Mouse (Mus musculus) megakaryocyte progenitor cell, adult 5-6 weeks (primary cell): ENCODE measurements around the gene Btbd3. TPM values are rescaled to one million over a fixed set of nuclear protein-coding genes. Genes with fewer than 3 reads are reported as not detected.

Experiments used
- ATAC-seq: replicated peaks from 2 replicates; pipeline ENCODE4 v1.8.0; 2016; ENCODE audit warnings: mild to moderate bottlenecking, moderate TSS enrichment, inconsistent platforms; ENCODE audit not compliant: poor library complexity
- total RNA-seq, 2 experiments: library from RNA; stranded (forward) in 1 of 2; stranded (reverse) in 1 of 2; fragments of 157-497, 149-512 nt in 1 of 2; fragments of 200-1000 nt in 1 of 2; gene quantifications; 2 replicates each; pipeline versions ENCODE4 v1.2.3 to v1.2.4; 2015 to 2017

Gene Btbd3
- total RNA-seq, 2 experiments from 2014 or later: 2.0 to 3.4 TPM

DNA sequence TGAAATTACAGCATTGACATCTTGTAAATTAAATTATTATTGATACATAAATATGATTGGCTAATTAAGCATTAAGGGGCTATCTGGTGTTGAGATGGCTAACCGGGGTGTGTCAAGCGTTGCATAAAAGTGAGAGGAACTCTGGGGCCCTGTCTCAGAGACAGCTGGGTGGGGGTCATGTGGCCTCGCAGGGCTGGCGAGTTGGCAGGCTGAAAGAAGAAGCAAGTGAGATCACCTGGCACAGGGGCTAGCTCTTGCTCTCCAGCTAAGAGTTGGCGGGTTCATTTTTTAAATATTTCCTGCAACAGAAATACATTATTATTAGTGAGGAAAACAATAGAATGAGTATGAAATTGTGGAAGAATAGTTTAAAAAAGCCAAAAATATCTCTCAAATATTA lies 118.2 kb downstream of the Btbd3 start:
- no peak for ATAC-seq

DNA sequence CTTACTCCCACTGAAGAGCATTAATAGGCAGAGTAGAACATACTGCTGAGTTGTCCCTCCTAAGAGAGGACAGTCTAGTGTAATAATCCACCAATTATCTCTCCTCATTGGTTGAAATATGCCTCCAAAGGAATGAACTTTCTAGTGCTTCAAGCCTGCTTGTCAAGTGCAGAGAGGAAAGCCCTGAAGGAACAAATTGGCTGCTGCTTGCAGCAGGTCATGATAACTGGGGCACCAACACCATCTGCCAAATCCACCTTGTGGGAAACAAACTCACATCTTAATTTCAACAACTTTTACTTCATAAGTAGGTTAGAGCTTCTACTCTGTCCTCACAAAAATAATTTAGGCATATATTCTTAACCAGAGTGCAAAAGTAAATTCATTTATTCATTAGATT lies 122.5 kb downstream of the Btbd3 start:
- ATAC-seq: no peak

DNA sequence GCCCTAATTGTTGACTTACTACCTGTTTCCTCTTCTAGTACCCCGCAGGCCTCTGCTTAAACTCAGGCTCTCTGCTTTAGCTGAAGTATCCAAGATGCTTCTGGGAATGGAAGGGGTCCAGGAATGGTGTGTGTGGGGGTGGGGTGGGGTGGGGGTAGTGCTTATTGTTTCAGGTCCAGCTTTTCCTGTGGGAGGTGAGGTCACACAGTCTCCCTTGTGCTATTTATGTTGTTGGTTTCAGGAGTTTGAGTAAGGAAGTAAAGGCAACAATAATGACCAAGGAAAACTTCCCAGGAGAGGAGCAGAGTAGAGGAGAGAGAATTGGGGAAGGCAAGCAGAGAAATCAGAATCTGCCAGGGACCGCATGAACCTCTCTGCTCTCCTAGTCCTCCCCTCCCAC lies 128.4 kb downstream of the Btbd3 start:
- ATAC-seq: no peak

DNA sequence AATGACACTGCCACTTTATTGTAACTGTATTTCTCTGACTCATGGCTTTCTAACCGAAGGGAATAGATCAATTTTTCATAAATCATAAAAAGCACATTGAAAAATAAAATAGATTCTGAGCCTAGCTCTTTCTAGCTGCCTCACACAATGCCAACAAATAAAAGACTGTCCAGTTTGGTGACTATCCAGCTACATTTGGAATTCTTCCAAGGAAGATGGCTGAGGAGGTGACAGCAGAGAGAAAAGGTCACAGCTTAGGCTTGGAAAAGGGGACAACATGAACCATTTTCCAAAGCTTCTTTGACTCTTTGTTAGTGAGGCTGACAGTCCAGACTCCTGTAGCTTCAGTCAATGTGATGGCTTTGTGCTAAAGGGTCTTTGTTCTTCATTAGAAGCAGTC lies 132.2 kb downstream of the Btbd3 start:
- no peak for ATAC-seq

DNA sequence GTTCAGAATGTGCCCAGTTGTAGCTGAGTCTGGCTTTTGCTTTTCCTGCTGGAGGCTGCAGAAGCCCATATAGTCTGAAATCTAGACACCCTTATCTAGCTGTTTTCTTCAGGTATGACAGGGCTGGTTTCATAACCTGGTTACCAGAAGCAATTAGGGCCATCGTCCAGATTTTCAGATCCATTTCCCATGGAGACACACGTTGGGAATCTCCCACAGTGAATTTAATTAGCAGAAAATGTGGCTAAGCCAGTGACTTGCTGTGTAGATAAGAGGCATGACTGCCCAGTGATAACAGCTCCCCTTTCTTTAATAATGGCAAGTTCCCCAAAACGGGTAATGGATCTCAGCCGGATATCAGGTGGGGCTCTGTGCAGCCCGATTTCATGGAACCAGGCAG lies 146.7 kb downstream of the Btbd3 start:
- ATAC-seq: no peak

DNA sequence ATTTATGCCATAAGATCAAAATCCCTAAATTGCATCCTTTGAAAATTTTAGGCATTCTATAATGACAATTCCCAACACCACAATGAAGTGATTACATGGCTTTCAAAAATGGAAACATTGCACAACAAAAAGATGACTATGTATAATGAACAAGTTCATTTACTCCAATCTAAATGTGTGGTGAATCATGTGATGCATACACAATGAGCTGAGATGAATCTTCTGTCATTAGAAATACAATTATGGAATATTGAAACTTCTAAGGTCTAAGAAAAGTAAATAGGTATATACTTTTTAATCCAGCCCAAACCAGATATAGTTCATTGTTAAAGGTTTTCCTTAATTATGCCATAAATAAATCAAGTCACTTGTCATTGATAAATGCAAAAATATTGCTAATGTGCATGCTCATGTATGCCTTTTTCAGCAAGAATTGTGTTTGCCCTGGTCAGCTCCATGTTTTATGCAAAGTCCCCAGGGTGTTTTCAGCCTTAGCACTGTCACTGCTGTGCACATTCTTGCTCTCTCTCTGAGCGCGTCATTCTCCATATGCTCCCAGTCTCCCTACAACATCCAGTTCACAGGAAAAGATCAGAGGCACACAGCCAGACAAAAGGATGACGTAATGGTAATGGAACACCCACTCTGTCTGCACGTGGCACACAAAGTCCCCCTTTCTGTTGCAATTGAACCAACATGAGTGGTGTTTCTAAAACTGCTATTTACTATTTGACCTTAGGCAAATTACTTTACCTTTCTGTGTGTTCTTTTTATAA lies 149.6 kb downstream of the Btbd3 start:
- no peak for ATAC-seq

DNA sequence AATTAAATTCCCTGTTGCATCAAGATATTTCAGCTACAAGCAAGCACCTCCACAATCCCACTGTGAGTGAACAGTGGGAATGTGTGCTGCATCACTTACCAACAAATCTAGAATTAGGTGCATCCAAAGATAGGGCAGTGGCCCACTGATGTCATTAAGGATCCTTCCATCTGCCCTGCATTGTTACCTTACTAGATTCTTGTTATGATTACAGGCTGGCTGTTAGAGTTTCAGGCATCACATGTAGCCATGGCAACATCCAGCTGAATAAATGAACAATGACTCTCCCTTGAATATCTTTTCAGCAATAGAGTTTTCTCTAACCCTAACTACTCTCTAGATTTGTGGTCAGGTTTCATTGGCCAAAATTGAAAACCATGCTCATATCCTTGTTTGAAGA lies 150.3 kb downstream of the Btbd3 start:
- no peak for ATAC-seq

DNA sequence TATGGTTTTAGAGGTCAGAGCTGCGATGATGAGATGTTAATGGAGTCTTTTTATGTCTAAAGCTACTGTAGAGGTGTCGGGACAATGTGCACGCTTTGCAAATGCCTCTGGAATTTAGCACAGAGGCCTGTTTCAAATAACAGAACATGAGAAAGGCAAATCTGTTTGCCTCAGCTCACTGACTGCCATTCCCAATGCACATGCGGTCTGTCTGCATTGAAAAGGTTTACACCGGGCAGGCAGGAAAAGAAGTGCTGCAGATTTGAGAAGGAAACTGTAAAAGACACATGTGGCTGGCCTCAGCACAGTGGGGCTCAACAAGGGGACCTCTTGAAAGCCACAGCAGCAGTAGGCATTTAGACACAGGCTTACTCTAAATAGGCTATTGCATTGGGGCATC lies 156.2 kb downstream of the Btbd3 start:
- no peak for ATAC-seq

DNA sequence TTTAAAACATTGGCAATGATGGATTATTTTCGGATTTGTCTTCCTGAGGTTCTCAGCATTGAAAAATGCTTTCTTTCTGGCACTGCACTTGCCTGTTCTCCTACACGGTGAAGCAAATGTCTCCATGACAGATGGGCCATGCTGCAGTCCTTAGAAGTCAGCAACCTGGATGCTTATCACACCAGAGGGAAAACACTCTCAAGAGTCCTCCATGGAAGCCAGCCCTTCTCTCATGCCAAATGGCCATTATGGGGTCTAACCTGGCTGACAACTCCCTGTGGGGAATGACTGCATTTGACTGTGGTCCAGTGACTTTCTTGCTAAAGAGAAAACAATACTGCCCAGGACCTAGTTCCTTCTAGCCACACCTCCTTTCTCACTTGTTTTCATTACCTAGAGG lies 166.0 kb downstream of the Btbd3 start:
- no peak for ATAC-seq

DNA sequence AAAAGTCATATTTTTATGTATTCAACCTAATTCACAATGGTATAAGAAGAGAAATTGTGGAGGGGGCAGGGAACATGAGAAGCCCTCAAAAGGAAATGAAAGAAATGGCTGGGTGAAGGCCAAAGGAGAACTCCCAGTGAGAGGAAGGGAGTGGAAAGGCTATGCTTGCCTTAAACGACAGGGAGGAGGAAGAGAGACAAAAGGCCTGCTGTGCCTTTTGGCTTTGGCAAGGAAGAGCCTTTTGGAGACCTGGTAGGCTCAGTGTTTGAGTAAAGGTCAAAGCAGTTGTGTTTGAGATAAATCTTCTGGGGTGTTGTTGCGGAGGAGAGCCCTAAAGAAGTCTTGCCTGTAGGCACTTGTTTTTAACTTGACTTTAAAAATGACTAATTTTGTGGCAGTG lies 175.6 kb downstream of the Btbd3 start:
- no peak for ATAC-seq

DNA sequence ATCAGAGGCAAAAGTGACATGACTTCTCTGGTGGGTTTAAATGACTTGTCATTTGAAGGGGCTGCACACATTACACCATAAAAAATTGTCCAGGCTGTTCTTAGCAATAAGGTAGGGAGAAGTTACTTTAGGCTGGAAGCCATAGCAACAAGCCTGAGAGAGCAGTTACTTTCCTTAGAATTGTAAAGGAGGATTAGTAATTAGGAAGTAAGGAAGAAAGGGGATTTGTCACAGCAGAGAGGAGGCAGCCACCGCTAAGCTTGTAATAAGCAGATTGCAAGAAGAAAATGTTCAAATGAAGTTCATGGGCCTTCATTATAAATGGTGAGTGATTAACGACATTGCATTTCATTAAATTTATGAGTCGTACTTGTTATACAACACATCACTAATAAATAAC lies 190.1 kb downstream of the Btbd3 start:
- ATAC-seq: no peak

DNA sequence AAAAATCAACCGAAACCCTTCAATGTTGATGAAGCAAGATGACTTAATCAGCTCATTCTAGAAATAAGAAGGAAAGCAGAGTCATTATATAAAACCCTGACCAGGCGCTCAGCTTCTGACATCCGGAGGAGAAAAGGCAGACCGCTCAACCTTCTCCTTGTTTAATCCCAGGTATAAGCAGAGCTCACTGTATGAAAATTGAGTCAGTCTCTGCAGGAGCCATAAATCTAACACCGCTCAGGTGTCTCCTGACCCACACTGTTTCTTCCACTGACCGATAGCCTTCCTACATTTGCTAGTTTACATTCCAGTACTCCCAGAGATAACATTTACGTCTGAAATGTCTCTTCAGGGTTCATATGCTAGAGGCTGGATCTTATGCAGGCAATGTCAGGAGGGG lies 190.6 kb downstream of the Btbd3 start:
- ATAC-seq: no peak

DNA sequence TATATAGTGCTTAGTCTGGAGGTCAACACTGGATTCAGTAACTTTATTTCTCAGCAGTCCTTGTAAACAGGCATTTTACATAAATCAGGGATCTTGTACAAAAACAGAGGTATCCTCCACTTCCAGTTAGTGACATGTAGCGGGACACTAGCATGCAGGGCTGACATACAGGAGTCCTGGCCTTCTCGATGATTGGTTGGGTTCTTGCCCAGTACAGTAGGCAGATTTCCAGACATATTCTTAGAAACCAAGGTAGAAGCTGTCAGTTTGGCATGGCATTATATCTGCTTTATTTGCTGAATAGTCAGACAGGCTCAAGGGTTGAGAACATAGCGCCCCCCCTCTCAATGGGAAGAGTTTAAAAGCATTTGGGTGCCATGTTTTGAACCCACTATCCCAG lies 191.3 kb downstream of the Btbd3 start:
- ATAC-seq: no peak

DNA sequence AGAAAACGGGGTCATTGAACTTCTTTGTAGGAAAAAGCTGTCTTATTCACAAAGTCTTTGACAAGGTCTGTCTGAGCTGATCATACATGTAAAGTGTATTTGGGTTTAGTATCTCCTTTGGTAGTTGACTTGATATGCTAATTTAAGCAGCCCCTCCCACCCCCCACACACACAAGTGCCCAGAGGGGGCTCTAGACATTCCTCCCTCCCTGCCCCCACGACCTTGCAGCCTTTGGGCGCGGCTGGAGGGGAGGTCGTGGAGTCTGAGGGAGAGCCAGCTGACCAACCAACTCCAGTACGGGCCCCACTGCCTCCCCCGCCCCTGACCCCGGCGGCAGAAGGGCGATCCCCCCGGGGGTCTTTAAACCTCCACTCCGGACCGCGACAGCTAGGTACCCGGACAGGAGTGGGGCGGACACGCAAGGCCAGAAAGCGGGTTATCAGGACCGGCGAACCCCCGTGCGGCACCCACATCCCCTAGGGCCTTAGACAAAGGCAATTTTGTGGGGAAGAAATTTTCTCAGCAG lies 211.7 kb downstream of the Btbd3 start:
- ATAC-seq: no peak

DNA sequence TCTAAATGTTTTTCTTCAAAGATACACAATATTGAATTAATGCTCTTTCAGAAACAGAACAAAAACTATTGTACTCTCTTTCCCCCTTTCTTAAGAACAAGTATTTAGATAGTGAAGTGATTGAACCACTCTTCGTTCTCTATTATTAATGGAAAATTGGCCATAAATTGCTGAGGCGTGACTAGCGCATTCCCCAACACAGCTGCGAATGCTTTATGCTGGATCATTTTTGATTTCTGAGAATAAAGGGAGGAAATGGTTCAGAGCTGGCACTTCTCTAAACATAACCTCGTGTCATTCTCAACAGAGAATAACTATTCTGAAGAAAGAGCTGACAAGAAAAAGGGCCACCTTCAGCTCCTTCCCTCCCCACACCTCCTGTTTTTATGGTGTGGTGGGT lies 217.0 kb downstream of the Btbd3 start:
- no peak for ATAC-seq

DNA sequence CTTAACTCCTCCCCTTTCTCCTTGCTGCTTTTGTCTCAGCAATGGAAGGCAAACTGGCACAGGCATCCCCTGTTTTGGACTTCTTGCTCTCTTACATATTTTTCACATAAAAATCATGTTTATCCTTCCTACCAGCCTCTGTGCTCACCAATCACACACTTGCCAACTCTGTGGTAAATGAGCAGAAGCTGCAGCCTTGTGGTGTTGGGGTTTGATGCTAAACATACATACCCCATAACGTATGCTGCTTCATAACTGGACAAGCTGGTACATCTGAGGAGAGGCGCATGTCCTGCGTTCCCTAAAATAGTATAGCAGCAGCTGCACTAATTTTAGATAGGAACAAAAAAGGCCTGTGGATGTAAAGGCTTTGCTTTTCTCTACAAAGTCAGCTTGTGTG lies 220.1 kb downstream of the Btbd3 start:
- ATAC-seq: no peak

DNA sequence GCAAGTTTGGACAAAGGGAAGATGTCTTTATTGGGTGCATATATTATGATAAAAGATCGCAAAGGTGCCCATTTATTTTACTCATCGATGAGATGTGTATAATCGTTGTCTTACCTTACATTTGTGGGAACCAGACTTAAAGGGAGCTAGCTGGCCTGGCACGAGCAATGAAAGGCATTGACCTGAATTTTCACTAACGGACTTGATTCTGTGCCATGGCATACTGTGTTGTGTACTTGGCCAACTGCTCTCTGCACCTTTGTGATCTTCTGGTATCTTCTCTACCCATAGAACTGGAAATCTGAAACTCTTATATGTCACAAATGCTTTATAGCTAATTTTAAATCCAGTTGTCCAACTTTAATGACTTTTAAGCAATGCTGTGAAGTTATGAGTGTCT lies 220.9 kb downstream of the Btbd3 start:
- no peak for ATAC-seq

DNA sequence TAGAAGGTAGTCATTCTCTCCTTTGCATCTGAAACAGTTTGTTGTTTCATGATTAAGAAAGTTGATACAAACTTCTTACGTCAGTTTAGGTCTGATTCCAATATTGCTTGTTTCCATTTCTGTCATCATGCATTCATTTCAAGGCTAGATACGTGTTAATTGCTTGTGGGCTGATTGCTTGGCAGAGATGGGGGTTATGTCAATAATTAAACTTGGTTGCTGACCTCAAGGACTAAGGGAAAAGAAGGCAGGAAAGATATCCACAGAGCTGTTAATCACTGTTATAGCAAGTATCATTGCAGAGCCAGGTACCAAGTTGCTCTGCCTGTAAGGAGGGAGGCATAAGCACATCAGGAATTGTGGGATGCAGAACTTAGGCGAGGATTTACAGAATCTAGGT lies 226.2 kb downstream of the Btbd3 start:
- ATAC-seq: no peak

DNA sequence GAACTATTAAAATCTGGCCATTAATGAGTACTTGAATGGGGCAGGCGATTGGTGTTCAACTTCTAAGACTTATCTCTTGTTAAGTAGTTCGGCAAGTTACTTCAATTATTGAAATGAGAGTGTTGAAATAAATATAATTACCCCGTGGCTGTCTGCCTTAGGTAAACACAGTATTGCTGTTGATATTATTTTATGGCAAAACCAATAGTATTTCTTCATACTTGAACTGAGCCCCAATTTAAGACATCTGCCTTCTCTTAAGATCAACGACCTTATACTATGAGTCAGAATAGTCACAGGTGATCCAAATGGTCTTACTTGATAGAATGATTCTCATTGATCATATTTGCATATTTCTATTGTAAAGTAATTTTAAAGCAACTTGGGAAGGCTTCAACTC lies 228.5 kb downstream of the Btbd3 start:
- ATAC-seq: no peak

DNA sequence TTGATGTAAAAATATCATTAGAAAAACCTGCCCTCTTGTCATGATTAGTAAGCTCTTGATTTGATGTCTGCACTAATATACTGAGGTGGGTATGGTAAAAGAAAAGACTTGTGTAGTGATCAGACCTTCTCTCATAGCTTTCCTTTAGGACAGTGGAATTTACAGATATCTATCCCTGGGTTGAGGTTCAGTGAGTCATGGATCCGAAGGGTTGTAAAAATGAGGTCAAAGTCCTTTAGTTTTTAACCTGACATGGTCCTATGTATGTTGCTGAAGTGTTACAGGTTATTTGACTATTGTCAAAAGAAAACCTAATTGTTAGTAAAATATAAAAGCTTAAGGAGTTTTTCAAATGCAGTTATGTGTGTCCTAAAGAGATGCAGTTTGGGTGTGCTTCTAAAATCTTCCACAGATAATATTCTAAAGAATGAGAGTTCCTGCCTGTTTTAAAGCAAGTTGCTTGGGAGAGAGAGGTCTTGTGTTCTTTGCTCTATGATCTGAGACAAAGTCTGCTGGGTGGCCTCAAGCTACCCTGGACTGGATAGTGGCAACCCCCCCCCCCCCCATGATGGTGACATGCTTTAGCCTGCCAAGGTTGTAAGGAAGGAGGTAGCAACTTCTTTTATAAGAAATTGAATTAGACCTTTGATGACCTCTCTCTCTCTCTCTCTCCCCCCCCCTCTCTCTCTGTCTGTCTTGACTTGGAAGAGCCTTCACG lies 234.5 kb downstream of the Btbd3 start:
- no peak for ATAC-seq

DNA sequence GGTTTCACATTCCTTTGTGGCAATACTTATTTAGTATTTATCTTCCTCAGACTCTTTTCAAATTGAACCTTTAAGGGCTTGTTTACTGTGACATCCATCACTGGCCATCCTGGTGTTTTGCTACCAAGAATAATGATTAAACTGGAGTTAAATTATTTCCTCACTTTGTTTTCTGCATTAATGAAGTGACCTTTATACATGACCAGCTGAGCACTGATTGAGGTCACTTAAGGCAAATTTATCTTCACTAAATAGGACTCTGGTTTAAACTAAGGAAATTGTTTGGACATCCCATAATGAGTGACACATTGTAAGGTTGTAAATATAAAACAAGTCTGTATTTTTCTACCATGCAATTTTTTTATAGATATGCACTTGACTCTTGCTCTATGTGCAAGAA lies 235.8 kb downstream of the Btbd3 start:
- ATAC-seq: no peak

DNA sequence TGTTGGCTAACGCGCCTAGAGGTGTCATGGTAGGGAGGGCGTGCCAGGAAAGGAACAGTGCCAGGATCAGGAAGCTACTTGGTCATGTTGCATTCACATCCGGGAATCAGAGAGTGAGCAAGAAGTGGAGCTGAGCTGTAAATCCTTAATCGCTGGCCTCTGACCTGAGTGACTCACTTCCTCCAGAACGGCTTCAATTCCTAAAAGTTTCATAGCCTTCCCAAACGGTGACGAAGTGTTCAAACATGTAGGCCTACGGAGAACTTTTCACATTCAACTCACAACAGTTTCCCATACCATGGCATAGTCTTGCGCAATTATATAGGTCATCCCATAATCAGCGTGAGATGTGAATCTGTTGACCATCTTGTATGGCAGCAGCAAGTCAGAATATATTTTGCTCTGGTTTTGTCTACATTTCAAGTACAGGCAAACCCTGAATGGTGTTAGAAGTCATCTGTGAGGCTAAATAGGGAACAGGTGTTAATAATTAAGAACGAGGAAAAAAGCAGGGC lies 247.6 kb downstream of the Btbd3 start:
- ATAC-seq: no peak
